Mouse (Mus musculus) MEL (cell line): ENCODE measurements around the gene Spo11. TPM values are rescaled to one million over a fixed set of nuclear protein-coding genes. Genes with fewer than 3 reads are reported as not detected.

Experiments
- DNase-seq: peaks from one replicate; pipeline ENCODE4 v3.0.0; 2011; ENCODE audit warnings: low read depth, low spot score
- H3K27ac ChIP-seq: 2 replicates; pipeline ENCODE4 v1.5.1; 2012; ENCODE audit warnings: low read depth, mild to moderate bottlenecking, control low read depth, low read length, moderate library complexity; ENCODE audit not compliant: control insufficient read depth
- H3K27me3 ChIP-seq, 2 experiments: fragments of 150-350 bp in 1 of 2; sonication (generic) in 1 of 2; 2 replicates each; pipeline ENCODE4 v1.6.1; 2012; ENCODE audit warnings: low read length in 2 of 2, mild to moderate bottlenecking in 2 of 2, improper control_type of control experiment in 1 of 2, moderate library complexity in 1 of 2; ENCODE audit not compliant: insufficient read depth in 2 of 2, control insufficient read depth in 1 of 2
- H3K36me3 ChIP-seq, 2 experiments: 2 replicates each; pipeline ENCODE4 v1.6.1; 2012 to 2014; ENCODE audit warnings: low read length in 2 of 2, improper control_type of control experiment in 1 of 2, inconsistent platforms in 1 of 2, mild to moderate bottlenecking in 1 of 2; ENCODE audit not compliant: insufficient read depth in 2 of 2, control insufficient read depth in 1 of 2
- H3K4me1 ChIP-seq, 2 experiments: fragments of 150-350 bp in 1 of 2; sonication (generic) in 1 of 2; 2 replicates each; pipeline ENCODE4 v1.6.1; 2012; ENCODE audit warnings: low read length in 2 of 2, improper control_type of control experiment in 1 of 2, mild to moderate bottlenecking in 1 of 2; ENCODE audit not compliant: insufficient read depth in 2 of 2, control insufficient read depth in 1 of 2
- H3K4me3 ChIP-seq, 2 experiments: fragments of 150-350 bp in 1 of 2; sonication (generic) in 1 of 2; 2 replicates each; pipeline ENCODE4 v1.5.1; 2012; ENCODE audit warnings: low read depth in 2 of 2, low read length in 2 of 2, mild to moderate bottlenecking in 2 of 2, moderate library complexity in 2 of 2, control low read depth in 1 of 2, improper control_type of control experiment in 1 of 2; ENCODE audit not compliant: control insufficient read depth in 1 of 2, insufficient read depth in 1 of 2
- H3K79me2 ChIP-seq: 2 replicates; pipeline ENCODE4 v1.6.1; 2012; ENCODE audit warnings: mild to moderate bottlenecking, low read length, moderate library complexity; ENCODE audit not compliant: control insufficient read depth, poor library complexity, insufficient read depth
- H3K9ac ChIP-seq: 2 replicates; pipeline ENCODE4 v1.6.1; 2012; ENCODE audit warnings: low read depth, mild to moderate bottlenecking, control low read depth, low read length, moderate library complexity; ENCODE audit not compliant: control insufficient read depth, poor library complexity, severe bottlenecking
- H3K9me3 ChIP-seq: fragments of 150-350 bp; sonication (generic); replicated peaks from 2 replicates; pipeline ENCODE4 v1.6.1; 2012; ENCODE audit warnings: mild to moderate bottlenecking, low read length, improper control_type of control experiment, moderate library complexity; ENCODE audit not compliant: insufficient read depth
- BHLHE40 ChIP-seq: IDR thresholded peaks from 2 replicates; pipeline ENCODE4 v1.6.1; 2012; ENCODE audit warnings: low read depth, mild to moderate bottlenecking, inconsistent platforms, low read length, improper control_type of control experiment, borderline replicate concordance
- CHD2 ChIP-seq: IDR thresholded peaks from 2 replicates; pipeline ENCODE4 v1.6.1; 2011; ENCODE audit warnings: low read length, improper control_type of control experiment
- ELF1 ChIP-seq: IDR thresholded peaks from 2 replicates; pipeline ENCODE4 v1.6.1; 2014; ENCODE audit warnings: low read depth, mild to moderate bottlenecking, inconsistent platforms, low read length, improper control_type of control experiment, moderate library complexity
- ETS1 ChIP-seq: IDR thresholded peaks from 2 replicates; pipeline ENCODE4 v1.6.1; 2012; ENCODE audit warnings: low read depth, mild to moderate bottlenecking, inconsistent platforms, low read length, improper control_type of control experiment, moderate library complexity
- GABPA ChIP-seq: IDR thresholded peaks from 2 replicates; pipeline ENCODE4 v1.6.1; 2012; ENCODE audit warnings: low read depth, mild to moderate bottlenecking, inconsistent platforms, low read length, improper control_type of control experiment, moderate library complexity
- JUND ChIP-seq: IDR thresholded peaks from 2 replicates; pipeline ENCODE4 v1.6.1; 2011; ENCODE audit warnings: low read depth, mild to moderate bottlenecking, improper control_type of control experiment, low read length
- KAT2A ChIP-seq: conservative IDR thresholded peaks from 2 replicates; pipeline ENCODE4 v1.6.1; 2012; ENCODE audit warnings: low read depth, low read length, improper control_type of control experiment, inconsistent platforms
- MAFK ChIP-seq: IDR thresholded peaks from 2 replicates; pipeline ENCODE4 v1.6.1; 2011; ENCODE audit warnings: low read depth, mild to moderate bottlenecking, low read length, improper control_type of control experiment, borderline replicate concordance
- MEF2A ChIP-seq: IDR thresholded peaks from 2 replicates; pipeline ENCODE4 v1.6.1; 2014; ENCODE audit warnings: low read depth, mild to moderate bottlenecking, inconsistent platforms, low read length, improper control_type of control experiment; ENCODE audit not compliant: poor library complexity, insufficient replicate concordance, severe bottlenecking; ENCODE audit errors: extremely low read depth
- MYC ChIP-seq: IDR thresholded peaks from 2 replicates; pipeline ENCODE4 v1.6.1; 2011; ENCODE audit warnings: low read depth, mild to moderate bottlenecking, low read length, improper control_type of control experiment, moderate library complexity
- NELFE ChIP-seq: IDR thresholded peaks from 2 replicates; pipeline ENCODE4 v1.6.1; 2011; ENCODE audit warnings: low read depth, low read length, improper control_type of control experiment
- NRF1 ChIP-seq: IDR thresholded peaks from 2 replicates; pipeline ENCODE4 v1.6.1; 2014; ENCODE audit warnings: low read depth, mild to moderate bottlenecking, inconsistent platforms, low read length, improper control_type of control experiment, moderate library complexity; ENCODE audit not compliant: poor library complexity, insufficient read depth, severe bottlenecking
- POLR2AphosphoS2 ChIP-seq: IDR thresholded peaks from 2 replicates; pipeline ENCODE4 v1.6.1; 2011; ENCODE audit warnings: low read length, improper control_type of control experiment
- POLR2AphosphoS5 ChIP-seq: IDR thresholded peaks from 2 replicates; pipeline ENCODE4 v1.6.1; 2012; ENCODE audit warnings: low read depth, borderline replicate concordance, mild to moderate bottlenecking, inconsistent platforms, low read length, moderate library complexity, mixed read lengths
- SIN3A ChIP-seq: IDR thresholded peaks from 2 replicates; pipeline ENCODE4 v1.6.1; 2012; ENCODE audit warnings: low read length, improper control_type of control experiment, inconsistent platforms
- SMC3 ChIP-seq: IDR thresholded peaks from 2 replicates; pipeline ENCODE4 v1.6.1; 2011; ENCODE audit warnings: low read depth, low read length, improper control_type of control experiment
- TAL1 ChIP-seq: IDR thresholded peaks from 2 replicates; pipeline ENCODE4 v1.6.1; 2012; ENCODE audit warnings: mild to moderate bottlenecking, inconsistent platforms, low read length, moderate library complexity, mixed read lengths
- TCF12 ChIP-seq: IDR thresholded peaks from 2 replicates; pipeline ENCODE4 v1.6.1; 2014; ENCODE audit warnings: low read depth, mild to moderate bottlenecking, inconsistent platforms, low read length, improper control_type of control experiment, moderate library complexity
- UBTF ChIP-seq: IDR thresholded peaks from 2 replicates; pipeline ENCODE4 v1.6.1; 2012; ENCODE audit warnings: low read depth, mild to moderate bottlenecking, inconsistent platforms, low read length, improper control_type of control experiment, moderate library complexity, borderline replicate concordance; ENCODE audit not compliant: insufficient read depth
- USF1 ChIP-seq: IDR thresholded peaks from 2 replicates; pipeline ENCODE4 v1.6.1; 2014; ENCODE audit warnings: low read depth, mild to moderate bottlenecking, inconsistent platforms, low read length, improper control_type of control experiment, moderate library complexity
- ZC3H11A ChIP-seq: IDR thresholded peaks from 2 replicates; pipeline ENCODE4 v1.6.1; 2012; ENCODE audit warnings: low read depth, mild to moderate bottlenecking, inconsistent platforms, low read length, improper control_type of control experiment
- ZKSCAN1 ChIP-seq: IDR thresholded peaks from 2 replicates; pipeline ENCODE4 v1.6.1; 2012; ENCODE audit warnings: low read depth, mild to moderate bottlenecking, inconsistent platforms, low read length, improper control_type of control experiment, moderate library complexity
- polyA plus RNA-seq, 2 experiments: library from polyadenylated mRNA; stranded (reverse) in 1 of 2; unstranded in 1 of 2; fragments of >175 nt in 1 of 2; fragments of >200 nt in 1 of 2; gene quantifications; 2 replicates each; pipeline versions ENCODE4 v1.2.1 to v1.2.4; 2012; ENCODE audit warnings: low replicate concordance in 2 of 2, low read depth in 1 of 2; ENCODE audit not compliant: insufficient read length in 2 of 2, insufficient read depth in 1 of 2, missing spikeins in 1 of 2
- total RNA-seq: library from RNA; depleted of rRNA; stranded (reverse); fragments of 300-350 nt; gene quantifications from 2 replicates; pipeline ENCODE4 v1.2.3, GENCODE M21; 2012

Gene Spo11
- total and polyA plus RNA-seq, 3 experiments: not detected

DNA sequence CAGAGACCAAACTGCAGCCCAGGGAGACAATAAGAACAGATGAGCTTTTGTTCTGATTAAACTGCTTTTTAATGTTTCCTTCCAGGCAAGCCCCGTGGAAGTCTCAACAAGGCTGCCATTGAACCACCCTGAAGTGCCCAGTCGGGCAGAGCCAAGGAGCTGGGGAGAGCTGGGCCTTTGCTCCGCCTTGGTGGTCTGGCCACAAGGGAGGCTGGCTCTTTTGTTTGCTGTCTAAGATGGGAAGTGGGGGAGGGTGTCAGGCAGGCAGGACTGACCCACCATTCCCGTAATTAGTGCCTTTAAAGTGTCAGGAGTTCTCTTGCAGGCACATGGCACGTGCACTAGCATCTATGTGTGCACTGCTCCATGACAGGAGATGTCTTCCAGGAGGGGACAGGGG is 18.9 kb upstream of the Spo11 start:
- H3K4me3 ChIP-seq: no peak overlapping the region
- DNase-seq: no peak
- no peak overlapping the region for H3K9ac ChIP-seq
- no peaks in the 10 kb centered on the region for H3K36me3 ChIP-seq
- H3K27me3 ChIP-seq: no peaks in the 10 kb centered on the region
- H3K27ac ChIP-seq: no peak overlapping the region
- H3K79me2 ChIP-seq: no peaks in the 10 kb centered on the region
- no peaks in the 10 kb centered on the region for H3K4me1 ChIP-seq
- H3K9me3 ChIP-seq: no peaks in the 10 kb centered on the region
- TF ChIP-seq ETS1 (no peak), CHD2 (no peak), KAT2A (no peak), ELF1 (no peak), GABPA (no peak), JUND (no peak), SMC3 (no peak), NRF1 (no peak), NELFE (no peak), TAL1 (no peak), BHLHE40 (no peak), TCF12 (no peak), MAFK (no peak), SIN3A (no peak), ZC3H11A (no peak), MEF2A (no peak), USF1 (no peak), POLR2AphosphoS5 (no peak), ZKSCAN1 (no peak)

- no peaks in the 10 kb centered on the region for H3K36me3 ChIP-seq
- DNase-seq: no peak
- H3K9me3 ChIP-seq: no peaks in the 10 kb centered on the region
- no peaks in the 10 kb centered on the region for H3K4me1 ChIP-seq
- H3K9ac ChIP-seq: no peak overlapping the region
- TF ChIP-seq POLR2AphosphoS2 (no peak), MYC (no peak), UBTF (no peak)
- no peaks in the 10 kb centered on the region for H3K79me2 ChIP-seq
- no peak overlapping the region for H3K27ac ChIP-seq
- no peaks in the 10 kb centered on the region for H3K27me3 ChIP-seq
- no peak overlapping the region for H3K4me3 ChIP-seq
Observed at GRCm38 (mm10) chr2:172959006-172959768, 18.3 kb upstream of the Spo11 start.
